Mouse (Mus musculus) cerebellum, adult 2 months (tissue): Measurements from ENCODE around the gene Optn.

Source experiments
- CTCF ChIP-seq: fragments of 200-500 bp; IDR thresholded peaks from 2 replicates; pipeline ENCODE4 v1.5.1; 2011; ENCODE audit warnings: low read depth, mild to moderate bottlenecking, control low read depth, low read length, moderate library complexity, borderline replicate concordance; ENCODE audit not compliant: insufficient read depth
- POLR2A ChIP-seq: fragments of 200-500 bp; IDR thresholded peaks from 2 replicates; pipeline ENCODE4 v1.6.1; 2011; ENCODE audit warnings: low read length, control low read depth, borderline replicate concordance; ENCODE audit not compliant: insufficient read depth

DNA sequence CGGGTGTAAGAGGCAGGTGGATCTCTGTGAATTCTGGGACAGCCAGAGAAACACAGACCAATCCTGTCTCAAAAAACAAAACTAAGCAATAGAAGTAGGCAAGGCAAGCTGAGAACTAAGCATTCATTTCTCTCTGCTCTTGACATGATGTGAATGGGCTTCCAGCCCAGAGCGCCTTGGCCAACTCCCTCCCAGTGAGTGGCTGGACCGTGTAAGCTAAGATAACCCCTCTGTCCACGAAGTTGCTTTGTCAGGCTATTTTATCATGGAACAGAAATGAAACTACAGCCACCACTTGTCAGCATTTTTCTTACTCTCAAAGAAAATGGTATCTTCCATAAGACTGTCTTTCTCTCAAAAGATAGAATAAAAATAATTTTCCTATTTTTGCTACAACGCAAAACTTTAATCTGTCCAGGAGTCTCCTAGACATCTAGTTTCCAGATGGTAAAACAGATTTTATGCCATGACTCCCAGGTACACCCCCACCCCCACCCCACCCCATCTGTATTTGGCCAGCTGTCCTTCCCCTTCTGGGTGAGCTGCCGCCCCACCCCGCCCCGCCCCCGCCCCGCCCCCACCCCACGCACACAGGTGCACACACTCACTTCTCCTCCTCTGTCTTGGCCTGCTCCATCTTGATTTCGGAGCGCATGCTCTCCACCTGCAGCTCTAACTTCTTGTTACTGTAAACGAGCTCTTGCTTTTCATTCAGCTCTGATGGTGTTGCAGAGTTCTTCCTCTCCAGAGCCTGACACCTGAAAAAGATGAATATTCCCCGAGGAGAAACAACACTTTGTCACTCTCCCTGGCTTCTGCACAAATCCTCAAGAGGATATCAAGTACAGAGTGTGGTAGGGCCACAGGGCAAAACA lies 30.1 kb downstream of the Optn start:
- TF ChIP-seq CTCF = no peak
- no peak for TF ChIP-seq POLR2A
